Mouse (Mus musculus) embryonic facial prominence, embryonic 14.5 days (tissue): Measurements from ENCODE around the gene Sln. TPM values are rescaled to one million over a fixed set of nuclear protein-coding genes. Genes with fewer than 3 reads are reported as not detected.

Experiments
- ATAC-seq: fragments of 200-750 bp; cut with Nextera tagmentation; 2 replicates; pipeline ENCODE4 v1.8.0; 2017; ENCODE audit warnings: low read depth, moderate number of reproducible peaks, moderate TSS enrichment
- DNase-seq: peaks from one replicate; pipeline ENCODE4 v3.0.0-alpha.2; 2015; ENCODE audit warnings: low spot score
- H3K27ac ChIP-seq: fragments of 300-500 bp; sonication (generic); replicated peaks from 2 replicates; pipeline ENCODE4 v1.5.1; 2014; ENCODE audit warnings: low read depth, mild to moderate bottlenecking, low read length, moderate library complexity
- H3K27me3 ChIP-seq: fragments of 300-500 bp; sonication (generic); replicated peaks from 2 replicates; pipeline ENCODE4 v1.6.1; 2014; ENCODE audit warnings: low read length; ENCODE audit not compliant: control insufficient read depth, insufficient read depth
- H3K36me3 ChIP-seq: fragments of 300-500 bp; sonication (generic); 2 replicates; pipeline ENCODE4 v1.6.1; 2014; ENCODE audit warnings: low read length, mixed read lengths; ENCODE audit not compliant: control insufficient read depth, insufficient read depth
- H3K4me1 ChIP-seq: fragments of 300-500 bp; sonication (generic); 2 replicates; pipeline ENCODE4 v1.6.1; 2014; ENCODE audit warnings: antibody characterized with exemption, low read length; ENCODE audit not compliant: control insufficient read depth, insufficient read depth
- H3K4me2 ChIP-seq: fragments of 300-500 bp; sonication (generic); 2 replicates; pipeline ENCODE4 v1.6.1; 2014; ENCODE audit warnings: low read depth, mild to moderate bottlenecking, low read length, moderate library complexity, mixed read lengths
- H3K4me3 ChIP-seq: fragments of 300-500 bp; sonication (generic); 2 replicates; pipeline ENCODE4 v1.5.1; 2014; ENCODE audit warnings: low read depth, mild to moderate bottlenecking, low read length
- H3K9ac ChIP-seq: fragments of 300-500 bp; sonication (generic); 2 replicates; pipeline ENCODE4 v1.6.1; 2014; ENCODE audit warnings: low read depth, mild to moderate bottlenecking, low read length, moderate library complexity, mixed read lengths
- H3K9me3 ChIP-seq: fragments of 300-500 bp; sonication (generic); 2 replicates; pipeline ENCODE4 v1.6.1; 2016; ENCODE audit warnings: low read length; ENCODE audit not compliant: control insufficient read depth
- WGBS: fragments of 180-500 bp; shearing (Covaris S2); extraction: QIAGEN DNeasy Blood & Tissue Kit; methylation state at CpG from one replicate; pipeline ENCODE4 v1.1.7; 2014; 5-methylcytosine and 5-hydroxymethylcytosine counted together
- polyA plus RNA-seq: library from polyadenylated mRNA; unstranded; fragments of >200 nt; fragmentation: Nextera tagmentation; extraction: Ambion mirVana; gene quantifications from 2 replicates; pipeline ENCODE4 v1.2.1, GENCODE M21; 2014

Gene Sln
- polyA plus RNA-seq, 1 experiment from 2014 or later: 295 TPM

- 41% methylated on average over 4 of the region's 4 CpGs for WGBS
- no peaks in the 10 kb centered on the region for H3K27me3 ChIP-seq
- ATAC-seq (peak; percentile 41; the same call in 1 of the 2 replicates), DNase-seq (peak; percentile 58)
- no peak overlapping the region for H3K4me3 ChIP-seq
- H3K27ac ChIP-seq: no peak overlapping the region
- no peaks in the 10 kb centered on the region for H3K36me3 ChIP-seq
- H3K4me1 ChIP-seq: no peaks in the 10 kb centered on the region
- H3K9ac ChIP-seq: no peak overlapping the region
- no peaks in the 10 kb centered on the region for H3K9me3 ChIP-seq
- no peak overlapping the region for H3K4me2 ChIP-seq
These were observed 14.0 kb upstream of the Sln start for GRCm38 (mm10) chr9:53835976-53836375.

- Histone ChIP-seq H3K27me3 (no peaks in the 10 kb centered on the region), H3K4me3 (no peak overlapping the region), H3K4me2 (no peak overlapping the region), H3K4me1 (no peaks in the 10 kb centered on the region), H3K36me3 (no peaks in the 10 kb centered on the region), H3K9me3 (no peaks in the 10 kb centered on the region), H3K9ac (no peak overlapping the region), H3K27ac (no peak overlapping the region)
- ATAC-seq (no peak), DNase-seq (no peak)
- 65% methylated on average over 8 of the region's 8 CpGs for WGBS
These were observed 11.1 kb upstream of the Sln start for GRCm38 (mm10) chr9:53838816-53839215.

GRCm38 (mm10) chr9:53848548-53848947, 1.4 kb upstream of the Sln start:
- no peak for ATAC-seq
- Histone ChIP-seq H3K4me3 (no peak overlapping the region), H3K9ac (no peak overlapping the region), H3K36me3 (no peaks in the 10 kb centered on the region), H3K27me3 (no peaks in the 10 kb centered on the region), H3K4me1 (no peaks in the 10 kb centered on the region), H3K4me2 (no peak overlapping the region), H3K9me3 (no peaks in the 10 kb centered on the region), H3K27ac (no peak overlapping the region)
- 68% methylated on average over 8 of the region's 8 CpGs for WGBS
- no peak for DNase-seq

- no peak overlapping the region for H3K4me3 ChIP-seq
- DNase-seq: peak; percentile 59
- H3K27me3 ChIP-seq: no peaks in the 10 kb centered on the region
- H3K9me3 ChIP-seq: no peaks in the 10 kb centered on the region
- peak; percentile 57; the same call in 1 of the 2 replicates for ATAC-seq
- H3K4me2 ChIP-seq: no peak overlapping the region
- H3K36me3 ChIP-seq: no peaks in the 10 kb centered on the region
- H3K4me1 ChIP-seq: no peaks in the 10 kb centered on the region
- no peak overlapping the region for H3K27ac ChIP-seq
- WGBS: 76% methylated on average over 4 of the region's 4 CpGs
- H3K9ac ChIP-seq: no peak overlapping the region
These were observed 2.2 kb downstream of the Sln start for GRCm38 (mm10) chr9:53852158-53852557.

GRCm38 (mm10) chr9:53853672-53854071, 3.7 kb downstream of the Sln start:
- DNase-seq: no peak
- WGBS: 80% methylated on average over 1 of the region's 1 CpGs
- H3K27ac ChIP-seq: no peak overlapping the region
- no peaks in the 10 kb centered on the region for H3K9me3 ChIP-seq
- no peaks in the 10 kb centered on the region for H3K4me1 ChIP-seq
- H3K36me3 ChIP-seq: no peaks in the 10 kb centered on the region
- H3K9ac ChIP-seq: no peak overlapping the region
- no peaks in the 10 kb centered on the region for H3K27me3 ChIP-seq
- no peak for ATAC-seq
- H3K4me3 ChIP-seq: no peak overlapping the region
- H3K4me2 ChIP-seq: no peak overlapping the region

GRCm38 (mm10) chr9:53854525-53854924, 4.6 kb downstream of the Sln start:
- no peak for ATAC-seq
- H3K36me3 ChIP-seq: no peaks in the 10 kb centered on the region
- H3K4me3 ChIP-seq: no peak overlapping the region
- H3K27ac ChIP-seq: no peak overlapping the region
- H3K9me3 ChIP-seq: no peaks in the 10 kb centered on the region
- no peak for DNase-seq
- H3K4me1 ChIP-seq: no peaks in the 10 kb centered on the region
- 92% methylated on average over 1 of the region's 1 CpGs for WGBS
- no peak overlapping the region for H3K9ac ChIP-seq
- H3K27me3 ChIP-seq: no peaks in the 10 kb centered on the region
- H3K4me2 ChIP-seq: no peak overlapping the region

- WGBS: 73% methylated on average over 5 of the region's 5 CpGs
- Histone ChIP-seq H3K4me1 (no peaks in the 10 kb centered on the region), H3K9me3 (no peaks in the 10 kb centered on the region), H3K27me3 (no peaks in the 10 kb centered on the region), H3K4me3 (no peak overlapping the region), H3K27ac (no peak overlapping the region), H3K36me3 (no peaks in the 10 kb centered on the region), H3K9ac (no peak overlapping the region), H3K4me2 (no peak overlapping the region)
- ATAC-seq: no peak
- no peak for DNase-seq
These were observed 7.9 kb downstream of the Sln start for GRCm38 (mm10) chr9:53857864-53858263.

- DNase-seq (no peak), ATAC-seq (no peak)
- H3K27me3 ChIP-seq: no peaks in the 10 kb centered on the region
- 74% methylated on average over 8 of the region's 8 CpGs for WGBS
- no peaks in the 10 kb centered on the region for H3K4me1 ChIP-seq
- H3K4me2 ChIP-seq: no peak overlapping the region
- H3K27ac ChIP-seq: no peak overlapping the region
- H3K9me3 ChIP-seq: no peaks in the 10 kb centered on the region
- H3K36me3 ChIP-seq: no peaks in the 10 kb centered on the region
- no peak overlapping the region for H3K4me3 ChIP-seq
- no peak overlapping the region for H3K9ac ChIP-seq
These were observed 23.3 kb downstream of the Sln start for GRCm38 (mm10) chr9:53873239-53873638.

GRCm38 (mm10) chr9:53877423-53877822, 27.5 kb downstream of the Sln start:
- H3K9ac ChIP-seq: no peak overlapping the region
- H3K27ac ChIP-seq: no peak overlapping the region
- no peaks in the 10 kb centered on the region for H3K9me3 ChIP-seq
- peak; percentile 38 for DNase-seq
- no peaks in the 10 kb centered on the region for H3K36me3 ChIP-seq
- no peak overlapping the region for H3K4me3 ChIP-seq
- no peaks in the 10 kb centered on the region for H3K4me1 ChIP-seq
- 26% methylated on average over 2 of the region's 2 CpGs for WGBS
- no peak overlapping the region for H3K4me2 ChIP-seq
- H3K27me3 ChIP-seq: no peaks in the 10 kb centered on the region
- ATAC-seq: peak; percentile 18; the same call in 1 of the 2 replicates
